Mouse (Mus musculus) hindbrain, embryonic 16.5 days (tissue): ENCODE data around the gene Ece1. TPM values are rescaled to one million over a fixed set of nuclear protein-coding genes. Genes with fewer than 3 reads are reported as not detected.
"Not testable (repeated sequence)": the region's sequence is repeated elsewhere in the genome, so short reads cannot be mapped to it uniquely, and the experiment has no call there.

Experiments
- ATAC-seq: fragments of 200-750 bp; cut with Nextera tagmentation; 2 replicates; pipeline ENCODE4 v1.8.0; 2017; ENCODE audit warnings: moderate TSS enrichment, moderate library complexity
- H3K27ac ChIP-seq: fragments of 300-500 bp; sonication (generic); 2 replicates; pipeline ENCODE4 v1.5.1; 2014; ENCODE audit warnings: low read depth, mild to moderate bottlenecking, control low read depth, low read length, moderate library complexity
- H3K27me3 ChIP-seq: fragments of 300-500 bp; sonication (generic); replicated peaks from 2 replicates; pipeline ENCODE4 v1.6.1; 2014; ENCODE audit warnings: low read length; ENCODE audit not compliant: control insufficient read depth, insufficient read depth
- H3K36me3 ChIP-seq: fragments of 300-500 bp; sonication (generic); 2 replicates; pipeline ENCODE4 v1.6.1; 2014; ENCODE audit warnings: mild to moderate bottlenecking, low read length, moderate library complexity, mixed read lengths; ENCODE audit not compliant: control insufficient read depth, insufficient read depth
- H3K4me1 ChIP-seq: fragments of 300-500 bp; sonication (generic); 2 replicates; pipeline ENCODE4 v1.6.1; 2014; ENCODE audit warnings: low read depth, low read length; ENCODE audit not compliant: control insufficient read depth, insufficient read depth
- H3K4me2 ChIP-seq: fragments of 300-500 bp; sonication (generic); 2 replicates; pipeline ENCODE4 v1.6.1; 2014; ENCODE audit warnings: mild to moderate bottlenecking, low read length, control low read depth, moderate library complexity
- H3K4me3 ChIP-seq: fragments of 300-500 bp; sonication (generic); 2 replicates; pipeline ENCODE4 v1.5.1; 2014; ENCODE audit warnings: mild to moderate bottlenecking, low read length, control low read depth, moderate library complexity
- H3K9ac ChIP-seq: fragments of 300-500 bp; sonication (generic); 2 replicates; pipeline ENCODE4 v1.6.1; 2014; ENCODE audit warnings: low read depth, mild to moderate bottlenecking, control low read depth, low read length, moderate library complexity
- H3K9me3 ChIP-seq: fragments of 300-500 bp; sonication (generic); 2 replicates; pipeline ENCODE4 v1.6.1; 2014; ENCODE audit warnings: mild to moderate bottlenecking, low read length, moderate library complexity; ENCODE audit not compliant: control insufficient read depth
- WGBS: fragments of 180-500 bp; shearing (Covaris S2); extraction: QIAGEN DNeasy Blood & Tissue Kit; methylation state at CpG from one replicate; pipeline ENCODE4 v1.1.7; 2014; 5-methylcytosine and 5-hydroxymethylcytosine counted together
- polyA plus RNA-seq: library from polyadenylated mRNA; unstranded; fragments of >200 nt; fragmentation: Nextera tagmentation; extraction: Ambion mirVana; gene quantifications from 2 replicates; pipeline ENCODE4 v1.2.1, GENCODE M21; 2015

The Ece1 gene
- polyA plus RNA-seq, 1 experiment from 2014 or later, result 18.5 TPM

DNA sequence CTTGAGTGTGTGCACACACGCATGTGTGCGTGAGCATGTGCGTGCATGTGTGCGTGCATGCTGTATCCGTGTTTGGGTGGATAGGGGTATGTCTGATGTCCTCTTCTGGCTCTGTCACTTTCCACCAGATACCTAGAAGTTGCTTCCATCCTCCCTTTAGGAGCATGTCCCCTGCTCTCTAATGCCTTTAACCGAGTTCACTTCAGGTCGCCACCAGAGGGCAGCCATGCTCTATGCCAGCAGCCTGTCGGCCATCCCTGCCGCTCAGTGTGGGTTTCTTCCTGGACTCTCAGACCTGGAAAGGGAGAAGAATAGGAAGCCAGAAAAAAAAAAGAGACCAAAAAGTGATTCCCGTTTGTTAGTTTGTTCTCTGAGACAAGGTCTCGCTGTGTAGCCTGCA lies 17.4 kb upstream of the Ece1 start:
- Histone ChIP-seq H3K27ac (no peak overlapping the region), H3K27me3 (no peaks in the 10 kb centered on the region), H3K4me3 (no peak overlapping the region), H3K9ac (no peak overlapping the region), H3K36me3 (no peaks in the 10 kb centered on the region), H3K9me3 (no peaks in the 10 kb centered on the region), H3K4me1 (no peaks in the 10 kb centered on the region), H3K4me2 (no peak overlapping the region)
- peak; percentile 82 for ATAC-seq
- 20% methylated on average over 11 of the region's 11 CpGs for WGBS

DNA sequence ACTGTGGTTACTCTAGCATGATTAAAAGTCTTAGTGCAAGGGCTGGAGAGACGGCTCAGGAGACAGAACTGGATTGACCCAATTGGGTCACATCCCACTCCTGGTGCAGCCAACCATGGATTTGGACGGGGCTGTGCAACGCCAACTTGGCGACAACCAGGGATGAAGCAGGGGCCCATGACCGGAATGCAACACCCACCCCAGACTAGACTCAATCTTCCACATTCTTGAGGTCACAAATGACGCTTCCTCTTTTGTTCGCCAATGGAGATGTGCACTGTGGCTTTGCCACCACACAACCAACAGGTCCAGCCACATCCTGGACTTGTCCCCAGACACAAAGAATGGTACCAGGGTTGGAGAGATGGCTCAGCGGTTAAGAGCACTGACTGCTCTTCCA lies 14.4 kb upstream of the Ece1 start:
- H3K9ac ChIP-seq, H3K27ac ChIP-seq, H3K9me3 ChIP-seq, H3K27me3 ChIP-seq, H3K36me3 ChIP-seq, H3K4me3 ChIP-seq, H3K4me2 ChIP-seq, H3K4me1 ChIP-seq, ATAC-seq: not testable (repeated sequence)
- 79% methylated on average over 8 of the region's 8 CpGs for WGBS

DNA sequence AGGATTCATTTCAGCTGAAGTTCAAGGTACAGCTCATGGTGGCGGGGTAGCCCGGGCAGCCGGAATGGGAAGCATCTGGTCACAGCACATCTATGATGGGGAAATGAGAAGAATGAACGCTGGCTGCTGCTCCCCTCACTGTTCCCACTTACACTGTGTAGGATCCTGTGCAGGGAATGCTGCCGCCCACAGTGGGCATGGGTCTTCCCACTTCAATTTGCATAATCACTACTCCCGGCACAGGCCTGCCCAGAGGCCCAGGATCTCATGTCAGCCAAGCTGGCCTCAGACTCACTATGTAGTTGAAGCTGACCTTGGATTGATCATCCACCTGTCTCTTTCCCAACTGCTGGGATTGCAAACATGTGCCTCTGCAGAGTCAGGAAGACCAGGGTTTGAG lies 11.9 kb upstream of the Ece1 start:
- no peak overlapping the region for H3K9ac ChIP-seq
- ATAC-seq, result no peak
- no peaks in the 10 kb centered on the region for H3K4me1 ChIP-seq
- H3K4me3 ChIP-seq, result no peak overlapping the region
- no peaks in the 10 kb centered on the region for H3K36me3 ChIP-seq
- 88% methylated on average over 6 of the region's 6 CpGs for WGBS
- no peaks in the 10 kb centered on the region for H3K27me3 ChIP-seq
- H3K27ac ChIP-seq, result no peak overlapping the region
- H3K4me2 ChIP-seq, result no peak overlapping the region
- no peaks in the 10 kb centered on the region for H3K9me3 ChIP-seq

DNA sequence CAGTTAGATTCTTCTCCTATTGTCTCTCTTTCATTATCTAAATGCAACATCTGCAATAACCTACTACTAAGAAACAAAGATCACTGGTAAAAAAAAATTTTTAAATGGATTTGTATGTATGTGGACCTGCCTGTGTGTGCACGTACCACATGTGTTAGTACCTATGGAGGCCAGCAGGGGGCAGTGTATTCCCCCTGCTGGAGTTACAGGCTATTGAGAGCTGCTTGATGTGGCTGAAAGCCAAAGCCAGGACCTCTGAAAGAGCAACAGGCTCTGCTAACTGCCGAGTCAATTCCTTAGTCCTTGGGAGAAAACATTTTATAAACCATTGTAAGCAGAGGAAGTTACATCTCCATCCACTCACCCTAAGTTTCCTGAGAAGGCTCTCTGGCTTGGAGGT lies 10.6 kb upstream of the Ece1 start:
- 50% methylated on average over 2 of the region's 2 CpGs for WGBS
- ATAC-seq, result no peak
- no peaks in the 10 kb centered on the region for H3K27me3 ChIP-seq
- H3K4me3 ChIP-seq, result no peak overlapping the region
- no peaks in the 10 kb centered on the region for H3K4me1 ChIP-seq
- H3K27ac ChIP-seq, result no peak overlapping the region
- H3K4me2 ChIP-seq, result no peak overlapping the region
- no peak overlapping the region for H3K9ac ChIP-seq
- H3K9me3 ChIP-seq, result no peaks in the 10 kb centered on the region
- no peaks in the 10 kb centered on the region for H3K36me3 ChIP-seq

DNA sequence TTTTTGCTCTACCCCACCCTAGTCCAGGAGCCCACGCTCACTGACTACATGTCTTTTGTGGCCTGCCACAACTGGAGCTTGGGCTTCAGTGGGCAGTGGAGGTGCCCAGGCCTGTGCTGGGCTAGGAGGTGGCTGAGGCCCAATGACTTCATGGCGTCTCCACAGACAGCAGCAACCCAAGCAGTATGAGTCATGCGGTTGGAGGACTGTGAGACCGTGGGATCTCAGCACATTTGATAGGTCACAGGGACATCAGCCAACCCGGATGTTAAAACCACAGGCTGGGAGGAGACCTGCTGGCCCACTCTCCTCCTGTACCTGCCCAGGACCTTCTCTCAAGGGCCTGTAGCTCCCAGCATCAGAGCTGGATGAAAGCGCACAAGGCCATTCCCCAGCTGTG lies 8.2 kb upstream of the Ece1 start:
- Histone ChIP-seq H3K36me3 (no peaks in the 10 kb centered on the region), H3K4me2 (no peak overlapping the region), H3K9me3 (no peaks in the 10 kb centered on the region), H3K4me3 (no peak overlapping the region), H3K27ac (no peak overlapping the region), H3K27me3 (no peaks in the 10 kb centered on the region), H3K9ac (no peak overlapping the region), H3K4me1 (no peaks in the 10 kb centered on the region)
- no peak for ATAC-seq
- WGBS, result 87% methylated on average over 6 of the region's 6 CpGs

DNA sequence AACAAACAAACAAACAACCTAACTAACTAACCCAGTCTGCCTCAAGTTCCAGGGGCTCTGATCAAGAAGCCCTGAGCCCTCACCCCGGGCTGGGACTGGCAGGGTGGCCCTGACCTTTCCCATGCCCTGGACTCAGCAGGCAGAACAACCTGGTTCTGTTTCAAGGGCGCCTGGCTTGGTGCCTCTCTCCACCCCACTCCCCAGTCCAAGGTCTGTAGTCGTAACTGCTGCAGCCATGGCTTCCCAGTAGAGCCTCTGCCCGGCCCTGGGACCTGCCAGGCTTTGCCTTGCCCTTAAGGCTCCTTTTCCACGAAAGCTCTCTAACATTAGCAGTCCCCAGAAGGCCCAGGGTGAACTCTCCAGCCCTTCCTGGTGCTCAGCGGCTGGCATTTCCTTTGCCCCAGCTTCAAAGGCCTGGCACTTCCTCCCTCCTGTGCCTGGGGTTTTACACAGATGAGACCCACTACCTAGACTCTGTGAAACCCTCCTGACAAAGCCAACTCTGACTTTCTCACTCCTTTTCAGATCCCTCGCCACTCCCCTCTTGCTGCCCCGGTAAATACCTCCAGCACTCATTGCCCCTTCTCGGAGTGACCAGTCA lies 6.2 kb upstream of the Ece1 start:
- Histone ChIP-seq H3K27ac (no peak overlapping the region), H3K36me3 (no peaks in the 10 kb centered on the region), H3K4me3 (no peak overlapping the region), H3K4me1 (no peaks in the 10 kb centered on the region), H3K9me3 (no peaks in the 10 kb centered on the region), H3K27me3 (no peaks in the 10 kb centered on the region; the same call in 1 of the 2 replicates), H3K9ac (no peak overlapping the region), H3K4me2 (no peak overlapping the region)
- ATAC-seq, result no peak
- WGBS, result 54% methylated on average over 9 of the region's 9 CpGs

DNA sequence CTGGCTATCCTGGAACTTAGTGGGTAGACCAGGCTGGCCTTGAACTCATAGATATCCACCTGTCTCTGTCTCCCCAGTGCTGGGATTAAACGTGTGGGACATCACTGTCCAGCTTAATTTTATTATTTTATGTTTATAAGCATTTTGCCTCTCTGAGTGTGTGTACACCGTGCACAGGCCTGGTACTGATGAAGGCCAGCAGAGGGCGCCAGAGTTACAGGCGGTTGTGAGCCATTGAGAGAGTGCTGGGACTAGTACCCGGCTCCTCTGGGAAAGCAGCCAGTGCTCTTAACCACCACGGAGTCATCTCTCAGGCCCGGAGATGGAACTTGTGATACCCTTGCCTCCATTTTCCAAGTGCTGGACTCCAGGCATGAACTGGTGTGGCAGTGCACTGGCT lies 4.9 kb upstream of the Ece1 start:
- H3K27me3 ChIP-seq, result no peaks in the 10 kb centered on the region; the same call in 1 of the 2 replicates
- H3K27ac ChIP-seq, result no peak overlapping the region
- no peak overlapping the region for H3K4me2 ChIP-seq
- no peaks in the 10 kb centered on the region for H3K9me3 ChIP-seq
- H3K36me3 ChIP-seq, result no peaks in the 10 kb centered on the region
- WGBS, result 21% methylated on average over 7 of the region's 7 CpGs
- no peak overlapping the region for H3K9ac ChIP-seq
- H3K4me1 ChIP-seq, result peaks cover 3% of the 10 kb centered on the region; the same call in 1 of the 2 replicates
- ATAC-seq, result no peak
- no peak overlapping the region for H3K4me3 ChIP-seq

DNA sequence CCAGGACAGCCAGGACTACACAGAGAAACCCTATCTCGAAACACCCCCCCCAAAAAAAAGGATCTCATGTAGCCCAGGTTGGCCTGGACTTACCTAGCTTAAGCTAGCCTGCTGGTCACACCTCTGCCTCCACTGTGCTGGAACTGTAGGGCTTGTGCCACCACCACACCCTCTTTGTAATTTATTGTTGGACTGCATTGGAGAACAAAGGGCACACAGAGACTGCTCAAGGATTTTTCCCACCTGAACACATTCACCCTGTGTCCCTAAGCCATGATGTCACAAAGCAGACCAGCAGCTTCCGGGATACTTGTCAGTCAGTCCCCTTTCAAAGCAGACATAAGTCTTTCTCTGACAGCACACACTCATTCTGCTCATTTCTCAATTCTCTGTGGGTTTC lies 3.7 kb upstream of the Ece1 start:
- Histone ChIP-seq H3K9ac (no peak overlapping the region), H3K9me3 (no peaks in the 10 kb centered on the region), H3K4me3 (no peak overlapping the region), H3K4me1 (peaks cover 11% of the 10 kb centered on the region), H3K27me3 (no peaks in the 10 kb centered on the region; the same call in 1 of the 2 replicates), H3K36me3 (no peaks in the 10 kb centered on the region), H3K27ac (no peak overlapping the region), H3K4me2 (no peak overlapping the region)
- ATAC-seq, result no peak
- 83% methylated on average over 2 of the region's 2 CpGs for WGBS

DNA sequence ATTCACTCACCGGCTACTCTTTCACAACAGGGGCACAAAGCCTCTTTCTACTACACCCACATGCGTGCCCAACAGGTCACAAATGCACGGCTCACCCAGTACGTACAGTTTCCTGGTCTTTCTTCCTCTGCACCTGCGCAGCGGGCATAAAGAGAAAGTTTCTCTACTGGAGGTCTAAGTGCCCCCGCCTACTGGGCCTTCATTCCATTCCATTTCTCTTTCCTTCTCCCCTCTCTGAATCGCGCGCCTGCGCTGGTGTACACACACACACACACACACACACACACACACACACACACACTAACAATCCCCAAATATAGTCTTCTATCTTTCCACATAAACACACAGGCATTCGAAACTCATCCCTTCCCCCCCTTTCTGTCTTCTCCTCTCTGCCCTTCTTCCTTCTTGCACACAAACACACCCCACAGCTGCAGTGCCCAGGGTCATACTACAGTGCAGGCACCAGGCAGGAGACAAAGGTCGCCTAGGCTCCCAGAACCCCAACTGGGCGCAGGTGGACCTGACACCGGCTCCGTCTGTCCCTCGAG lies 501 bp upstream of the Ece1 start:
- peak; percentile 74 for ATAC-seq
- peaks cover 30% of the 10 kb centered on the region for H3K4me1 ChIP-seq
- no peaks in the 10 kb centered on the region for H3K9me3 ChIP-seq
- H3K27ac ChIP-seq, result 0 out of 2 replicates have a peak overlapping the region, but pooled peaks have one; percentile 39
- no peaks in the 10 kb centered on the region for H3K36me3 ChIP-seq
- H3K4me3 ChIP-seq, result peak overlapping the region; percentile 86
- peak overlapping the region; percentile 93 for H3K4me2 ChIP-seq
- H3K9ac ChIP-seq, result peak overlapping the region; percentile 91
- 4% methylated on average over 17 of the region's 17 CpGs for WGBS
- H3K27me3 ChIP-seq, result no peaks in the 10 kb centered on the region; the same call in 1 of the 2 replicates
